Mouse (Mus musculus): ENCODE measurements around the gene Shb. TPM values are rescaled to one million over a fixed set of nuclear protein-coding genes. Genes with fewer than 3 reads are reported as not detected.
A peak's percentile ranks its signal among the peaks of the same experiment; 100 is the strongest.

The Shb gene
- total RNA-seq, 4 experiments from 2014 or later, result 4.1 to 8.8 (median 6.6) TPM

DNA sequence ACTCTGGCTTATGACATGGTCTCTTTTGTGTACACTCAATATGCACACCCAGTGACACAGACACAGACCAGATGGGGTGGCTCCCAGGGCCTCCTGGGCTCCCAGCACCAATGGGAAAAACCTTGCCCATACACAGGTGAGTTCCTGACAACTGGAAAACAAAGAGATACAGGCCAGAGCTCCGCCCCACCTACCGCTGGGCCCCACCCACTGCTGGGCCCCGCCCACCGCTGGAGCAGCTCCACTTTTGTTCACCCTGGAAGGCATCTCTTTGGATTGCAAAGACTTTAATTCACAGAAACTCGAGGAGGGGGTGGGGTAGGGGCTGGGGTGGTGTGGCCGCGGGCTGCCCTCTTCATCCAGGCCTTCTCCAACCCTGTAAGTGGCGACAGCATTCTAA, 108.9 kb downstream of the Shb start:
- no peak for DNase-seq (ENCODE audit: low spot score in 2 of 2)

DNA sequence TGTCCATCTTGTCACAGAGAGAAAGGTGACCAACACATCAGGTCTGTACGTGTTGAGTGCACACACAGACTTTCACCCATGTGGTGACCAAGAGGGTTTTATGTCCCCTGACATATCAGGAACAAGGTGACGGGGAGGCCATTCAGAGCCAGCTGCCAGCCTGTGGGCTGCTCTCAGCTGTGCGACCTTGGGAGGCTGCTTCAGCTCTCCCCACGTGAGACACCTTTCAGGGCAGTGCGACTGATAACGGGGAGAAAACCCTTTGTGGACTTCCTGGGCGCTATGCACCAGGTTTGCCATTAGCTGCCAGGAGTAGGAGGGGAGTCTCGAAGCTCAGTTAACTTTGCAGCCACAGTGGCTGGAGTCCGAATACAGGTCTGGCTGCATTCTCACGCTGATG, 109.6 kb downstream of the Shb start:
- DNase-seq (ENCODE audit: low spot score in 2 of 2), result no peak

- no peak for DNase-seq (ENCODE audit: low spot score in 2 of 2)
Measured at GRCm38 (mm10) chr4:45421519-45422260, 110.6 kb downstream of the Shb start.

DNA sequence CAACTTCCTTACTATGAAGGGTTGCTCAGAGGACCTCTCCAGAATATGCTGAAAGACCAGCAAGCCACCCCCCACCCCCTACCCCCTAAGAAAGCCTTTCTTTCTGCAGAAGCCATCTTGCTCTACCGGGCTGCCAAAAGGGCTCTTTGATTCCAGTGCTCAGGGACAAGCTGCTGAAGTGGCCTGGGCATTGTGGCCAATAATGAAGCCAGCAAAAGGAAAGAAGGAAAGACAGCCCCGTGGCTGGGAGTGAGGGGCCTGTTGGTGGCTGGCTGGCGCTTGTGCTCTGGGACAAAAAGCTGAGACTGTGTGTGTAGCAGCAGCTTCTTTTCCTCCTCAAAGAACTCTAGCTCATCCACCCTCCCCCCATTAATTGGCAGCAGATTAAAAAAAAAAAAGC, 111.5 kb downstream of the Shb start:
- DNase-seq (ENCODE audit: low spot score in 2 of 2), result no peak

DNA sequence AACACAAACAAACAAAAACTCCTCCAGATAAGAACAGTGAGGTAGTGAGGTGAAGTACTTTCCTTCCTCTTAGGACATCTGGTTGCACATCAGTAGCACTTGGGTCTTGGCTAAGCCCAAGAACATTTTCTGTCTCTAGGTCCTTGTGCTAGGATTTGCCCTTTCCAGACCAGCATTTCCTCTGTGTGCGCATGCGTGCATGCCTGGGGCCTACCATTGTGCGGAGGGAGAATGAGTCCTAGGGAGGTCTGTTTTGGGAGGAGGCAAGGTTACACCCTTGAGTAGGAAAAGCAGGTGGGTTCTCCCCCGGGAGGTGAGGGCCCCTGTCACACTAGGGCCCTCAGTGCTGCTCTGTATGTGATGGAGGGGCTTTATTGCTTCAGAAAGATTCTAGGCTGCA, 113.2 kb downstream of the Shb start:
- DNase-seq (ENCODE audit: low spot score in 2 of 2), result no peak

- peak; percentile 12 to 24 for DNase-seq (ENCODE audit: low spot score in 2 of 2)
Measured at GRCm38 (mm10) chr4:45418229-45418950, 113.9 kb downstream of the Shb start.

DNA sequence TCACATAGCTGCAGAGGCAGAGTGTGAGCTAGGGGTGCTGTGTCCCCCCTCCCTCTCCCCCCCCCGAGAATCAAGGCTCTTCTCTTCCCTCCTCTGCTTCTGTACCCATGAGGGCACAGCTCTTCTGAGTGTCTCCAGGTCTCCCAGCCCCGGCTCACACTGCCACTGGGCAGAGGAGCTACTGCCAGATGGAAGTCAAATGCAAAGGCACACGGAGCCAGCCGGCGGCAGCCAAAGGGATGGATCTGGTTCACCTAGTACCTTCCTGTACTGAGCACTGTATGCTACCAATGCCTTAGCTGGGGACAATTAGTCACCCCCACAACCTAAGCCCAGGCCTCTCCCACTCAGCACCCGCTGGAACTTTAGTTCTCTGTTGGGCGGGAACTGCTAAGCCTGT, 116.0 kb downstream of the Shb start:
- no peak for DNase-seq (ENCODE audit: low spot score in 2 of 2)

DNA sequence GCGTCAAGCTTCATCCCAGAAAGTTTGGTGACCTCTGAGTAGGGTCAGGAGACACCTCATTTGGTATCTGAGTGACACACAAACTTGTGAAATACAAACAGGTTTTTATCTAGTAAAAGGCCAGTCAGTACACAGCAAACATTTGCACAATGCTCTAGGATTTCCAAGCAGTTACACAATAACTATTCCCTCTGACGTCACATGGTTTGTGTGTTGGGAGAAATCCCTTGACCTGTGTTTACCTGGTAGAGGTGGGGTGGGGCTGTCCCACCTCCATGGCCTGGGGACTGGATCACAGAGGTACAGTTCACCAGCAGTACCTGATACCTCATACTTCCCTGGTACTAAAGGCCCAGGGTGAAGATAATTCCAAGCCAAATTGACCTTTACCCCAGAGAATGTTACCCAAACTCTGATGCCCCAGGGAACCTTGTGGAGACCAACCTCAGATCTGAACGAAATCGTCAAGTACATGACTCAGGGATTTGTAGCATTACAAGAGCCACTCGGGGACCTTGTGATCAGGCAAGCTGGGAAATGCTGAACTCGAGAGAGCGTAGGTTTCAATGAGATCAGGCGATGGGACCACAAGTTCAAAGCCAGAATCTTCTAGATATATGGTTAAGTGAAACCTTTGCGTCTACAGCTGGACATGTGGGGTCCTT, 118.5 kb downstream of the Shb start:
- DNase-seq (ENCODE audit: low spot score in 2 of 2), result no peak

- no peak for DNase-seq (ENCODE audit: low spot score in 2 of 2)
Measured at GRCm38 (mm10) chr4:45412433-45413192, 119.7 kb downstream of the Shb start.

DNA sequence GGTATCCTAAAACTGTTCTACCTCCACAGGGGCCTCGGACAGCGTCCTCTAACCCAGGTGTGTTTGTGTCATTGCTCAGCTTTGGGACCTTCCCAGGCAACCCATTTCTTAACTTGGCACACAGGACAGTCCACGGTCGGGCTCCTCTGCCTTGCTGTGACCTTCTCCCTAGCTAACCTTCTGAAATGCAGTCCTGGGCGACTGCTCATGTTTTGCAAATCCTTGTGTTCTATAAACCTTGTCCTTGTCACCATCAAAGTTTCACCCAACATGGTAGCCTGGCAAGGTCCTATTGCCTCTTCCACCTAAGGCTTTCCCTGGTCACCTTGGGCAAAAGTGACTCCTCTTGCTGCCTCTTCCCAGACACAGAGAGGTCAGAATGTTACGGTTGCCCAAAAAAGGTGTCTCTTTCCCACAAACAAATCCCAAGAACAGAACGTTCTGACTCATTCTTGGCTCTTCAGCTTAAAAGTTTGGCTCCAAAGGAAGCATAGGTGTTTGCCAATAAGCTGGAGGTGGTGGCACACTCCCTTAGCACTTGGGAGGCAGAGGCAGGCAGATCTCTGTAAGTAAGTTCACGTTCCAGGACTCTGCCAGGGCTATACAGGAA, 121.0 kb downstream of the Shb start:
- DNase-seq (ENCODE audit: low spot score in 2 of 2), result no peak

DNA sequence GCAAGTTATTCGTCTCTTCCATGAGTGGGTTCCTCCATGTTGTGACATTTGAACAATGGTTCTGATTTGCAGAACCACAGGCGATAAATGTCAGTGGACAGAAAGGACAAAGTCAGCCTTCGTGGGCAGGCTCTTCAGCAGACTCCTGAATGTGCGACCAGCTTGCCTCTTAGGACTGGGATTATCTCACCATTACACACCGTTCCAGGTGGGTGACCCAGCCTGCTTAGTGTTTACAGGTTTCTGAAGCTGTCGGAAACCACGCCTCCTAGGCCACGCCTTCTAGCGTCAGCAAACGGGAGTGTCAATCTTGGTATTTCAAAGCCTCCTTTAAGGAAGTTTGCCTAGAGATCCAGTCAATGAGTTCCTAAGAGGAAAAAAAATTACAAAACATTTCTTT, 123.0 kb downstream of the Shb start:
- peak; percentile 52 to 63 for DNase-seq (ENCODE audit: low spot score in 2 of 2)

- peak; percentile 62 to 82 for DNase-seq (ENCODE audit: low spot score in 2 of 2)
Measured at GRCm38 (mm10) chr4:45408427-45409132, 123.7 kb downstream of the Shb start, which contains the start of gene Slc25a51. TSS of gene Slc25a51 (minus strand) at chr4:45408766.

DNA sequence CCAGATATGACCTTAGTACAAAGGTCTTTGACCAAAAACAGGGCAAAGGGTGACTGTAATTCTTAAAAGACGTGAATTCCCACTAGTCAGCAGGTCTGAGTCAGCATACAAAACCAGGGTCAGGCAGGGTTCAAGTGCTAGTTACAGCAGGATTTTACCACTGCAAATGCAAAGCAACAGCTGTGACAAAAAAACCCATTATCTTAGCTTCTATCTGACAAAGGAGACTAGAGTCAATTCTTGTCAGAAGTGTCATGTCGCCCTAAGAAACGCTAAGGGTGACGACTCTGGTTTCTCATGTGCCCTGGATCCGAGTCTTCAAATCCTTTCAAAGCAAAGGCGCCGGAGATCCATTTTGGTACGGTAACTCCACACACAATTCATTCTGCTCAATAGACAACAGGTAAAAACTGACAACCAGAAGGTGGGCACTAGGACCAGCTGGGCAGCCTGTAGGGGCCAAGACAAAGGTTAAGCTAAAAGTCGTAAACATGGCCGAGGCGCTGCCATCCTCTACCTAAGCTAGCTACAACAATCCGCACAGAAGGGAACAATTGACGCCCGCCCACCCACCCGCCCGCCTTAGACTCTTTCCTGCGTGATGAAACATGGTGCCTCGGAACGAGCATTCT, 124.5 kb downstream of the Shb start:
- no peak for DNase-seq (ENCODE audit: low spot score in 2 of 2)

DNA sequence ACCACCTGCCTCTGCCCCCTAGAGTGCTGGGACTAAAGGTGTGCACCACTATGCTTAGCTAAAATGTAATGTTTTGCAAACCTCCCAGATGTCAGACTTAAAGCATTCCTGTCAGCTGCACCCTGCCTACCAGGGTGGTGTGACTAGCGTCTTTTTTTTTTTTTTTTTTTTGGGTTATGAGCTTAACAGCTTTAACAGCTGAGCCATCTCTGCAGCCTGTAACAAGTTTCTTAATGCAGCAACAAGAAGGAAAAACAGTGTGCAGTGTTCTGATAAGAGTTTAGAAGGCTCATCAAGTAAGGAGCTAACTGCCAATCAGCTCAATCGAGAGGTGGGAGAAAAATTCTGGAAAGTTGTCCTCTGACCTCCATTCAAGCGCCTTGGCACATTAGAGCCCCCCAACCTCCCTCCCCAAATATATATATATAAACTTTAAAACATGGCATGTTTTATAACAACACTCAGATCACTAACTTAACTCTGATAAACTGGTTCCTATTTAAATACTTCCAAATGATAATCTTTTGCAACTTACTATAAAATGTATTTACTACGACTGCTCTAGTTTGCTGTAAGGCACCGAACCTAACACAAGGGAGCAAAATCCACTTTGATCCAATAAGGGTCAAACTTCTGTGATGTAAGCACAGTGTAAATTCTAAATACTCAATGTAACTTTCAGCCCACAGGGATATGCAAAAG, 125.1 kb downstream of the Shb start:
- no peak for DNase-seq (ENCODE audit: low spot score in 2 of 2)

DNA sequence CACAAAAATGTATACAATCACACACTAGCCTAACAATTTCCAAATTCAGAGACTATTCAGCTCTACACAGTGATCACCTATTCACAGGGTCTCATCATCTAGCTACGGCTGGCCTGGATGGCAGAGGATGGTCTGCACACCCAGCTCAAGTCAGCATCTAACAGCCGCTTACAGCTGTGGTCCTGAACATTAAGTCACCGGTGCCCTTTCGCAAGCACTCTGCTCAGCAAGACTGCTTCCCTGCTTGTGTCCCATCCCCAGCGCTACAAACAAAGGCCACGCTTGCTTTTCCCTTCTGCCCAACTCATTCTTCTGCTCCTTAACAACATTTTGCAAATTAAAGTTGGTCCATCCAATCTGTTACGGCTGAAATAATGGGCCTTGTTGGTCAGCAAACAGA, 125.9 kb downstream of the Shb start:
- no peak for DNase-seq (ENCODE audit: low spot score in 2 of 2)

DNA sequence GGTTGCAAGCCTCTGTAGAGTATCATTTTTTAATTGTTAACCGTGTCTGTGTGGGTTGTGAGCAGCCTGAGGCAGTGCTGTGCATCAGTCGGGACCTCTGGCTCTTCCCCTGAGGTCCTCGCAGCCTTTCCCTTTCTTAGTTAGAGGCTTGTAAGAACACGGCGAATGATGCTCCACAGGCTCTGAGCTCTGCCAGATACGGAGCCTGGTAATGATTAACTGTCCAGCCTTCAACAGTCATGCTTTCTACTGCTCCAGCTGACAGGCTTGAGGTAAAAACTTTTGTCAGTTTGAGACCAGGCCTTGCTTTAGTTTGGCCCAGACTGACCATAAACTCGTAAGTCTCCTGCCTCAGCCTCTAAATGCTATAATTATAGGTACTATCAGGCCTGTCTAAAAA, 127.0 kb downstream of the Shb start:
- DNase-seq (ENCODE audit: low spot score in 2 of 2), result no peak

DNA sequence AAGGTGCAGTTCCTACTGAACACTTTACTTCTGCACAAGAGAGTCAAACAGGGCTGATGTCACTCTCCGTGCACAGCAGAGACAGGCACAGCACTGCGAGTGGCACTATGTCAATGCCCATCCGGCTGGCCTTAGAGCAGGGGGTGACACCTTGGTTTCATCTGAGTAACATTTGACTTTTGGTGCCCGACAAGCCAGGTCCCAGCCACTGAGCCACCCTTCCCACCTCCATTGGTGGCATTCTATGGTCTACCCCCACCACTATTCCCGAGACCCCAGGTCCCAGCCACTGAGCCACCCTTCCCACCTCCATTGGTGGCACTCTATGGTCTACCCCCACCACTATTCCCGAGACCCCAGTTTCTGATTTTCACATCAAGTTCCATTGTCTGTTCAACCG, 128.2 kb downstream of the Shb start:
- no peak for DNase-seq (ENCODE audit: low spot score in 2 of 2)

GRCm38 (mm10) chr4:45403499-45403878, 128.8 kb downstream of the Shb start:
- no peak for DNase-seq (ENCODE audit: low spot score in 2 of 2)

- DNase-seq (ENCODE audit: low spot score in 2 of 2), result no peak
Measured at GRCm38 (mm10) chr4:45402878-45403498, 129.3 kb downstream of the Shb start.
